Mouse (Mus musculus): ENCODE data around the gene Tekt4.

The Tekt4 gene

GRCm38 (mm10) chr17:25454272-25454671, at the start of gene Tekt4:
Gene Tekt4 (plus strand): TSS chr17:25454615.
- no peak for TF ChIP-seq GATA4 (IDR thresholded peaks at IDR 0.05; ENCODE audit: insufficient replicate concordance, low read length)

- no peak for TF ChIP-seq GATA4 (IDR thresholded peaks at IDR 0.05; ENCODE audit: insufficient replicate concordance, low read length)
These were observed 49.1 kb upstream of the Tekt4 start for GRCm38 (mm10) chr17:25405224-25405895.

- TF ChIP-seq GATA4 (IDR thresholded peaks at IDR 0.05; ENCODE audit: insufficient replicate concordance, low read length), result no peak
These were observed 48.4 kb upstream of the Tekt4 start for GRCm38 (mm10) chr17:25406011-25406441.

GRCm38 (mm10) chr17:25407352-25407751, 47.1 kb upstream of the Tekt4 start:
- no peak for TF ChIP-seq GATA4 (IDR thresholded peaks at IDR 0.05; ENCODE audit: insufficient replicate concordance, low read length)

- TF ChIP-seq GATA4 (IDR thresholded peaks at IDR 0.05; ENCODE audit: insufficient replicate concordance, low read length), result no peak
These were observed 46.0 kb upstream of the Tekt4 start for GRCm38 (mm10) chr17:25408302-25408999.

GRCm38 (mm10) chr17:25409621-25410020, 44.8 kb upstream of the Tekt4 start:
- TF ChIP-seq GATA4 (IDR thresholded peaks at IDR 0.05; ENCODE audit: insufficient replicate concordance, low read length), result no peak

- no peak for TF ChIP-seq GATA4 (IDR thresholded peaks at IDR 0.05; ENCODE audit: insufficient replicate concordance, low read length)
These were observed 44.2 kb upstream of the Tekt4 start for GRCm38 (mm10) chr17:25410180-25410579.

GRCm38 (mm10) chr17:25410786-25411185, 43.6 kb upstream of the Tekt4 start:
- TF ChIP-seq GATA4 (IDR thresholded peaks at IDR 0.05; ENCODE audit: insufficient replicate concordance, low read length), result no peak

- TF ChIP-seq GATA4 (IDR thresholded peaks at IDR 0.05; ENCODE audit: insufficient replicate concordance, low read length), result no peak
These were observed 43.2 kb upstream of the Tekt4 start for GRCm38 (mm10) chr17:25411251-25411650.

- TF ChIP-seq GATA4 (IDR thresholded peaks at IDR 0.05; ENCODE audit: insufficient replicate concordance, low read length), result no peak
These were observed 40.2 kb upstream of the Tekt4 start for GRCm38 (mm10) chr17:25414209-25414608.

- TF ChIP-seq GATA4 (IDR thresholded peaks at IDR 0.05; ENCODE audit: insufficient replicate concordance, low read length), result no peak
These were observed 39.5 kb upstream of the Tekt4 start for GRCm38 (mm10) chr17:25414917-25415316.

GRCm38 (mm10) chr17:25415421-25415913, 38.9 kb upstream of the Tekt4 start:
- no peak for TF ChIP-seq GATA4 (IDR thresholded peaks at IDR 0.05; ENCODE audit: insufficient replicate concordance, low read length)

- no peak for TF ChIP-seq GATA4 (IDR thresholded peaks at IDR 0.05; ENCODE audit: insufficient replicate concordance, low read length)
These were observed 38.2 kb upstream of the Tekt4 start for GRCm38 (mm10) chr17:25416219-25416618.

GRCm38 (mm10) chr17:25417990-25418389, 36.4 kb upstream of the Tekt4 start:
- TF ChIP-seq GATA4 (IDR thresholded peaks at IDR 0.05; ENCODE audit: insufficient replicate concordance, low read length), result no peak

- TF ChIP-seq GATA4 (IDR thresholded peaks at IDR 0.05; ENCODE audit: insufficient replicate concordance, low read length), result no peak
These were observed 35.5 kb upstream of the Tekt4 start for GRCm38 (mm10) chr17:25418926-25419325.

GRCm38 (mm10) chr17:25420998-25421397, 33.4 kb upstream of the Tekt4 start:
- no peak for TF ChIP-seq GATA4 (IDR thresholded peaks at IDR 0.05; ENCODE audit: insufficient replicate concordance, low read length)

Data from liver, adult (tissue).